Mouse (Mus musculus) MEL (cell line): ENCODE measurements around the gene Kcp. TPM values are rescaled to one million over a fixed set of nuclear protein-coding genes. Genes with fewer than 3 reads are reported as not detected.

Source experiments
- DNase-seq: peaks from one replicate; pipeline ENCODE4 v3.0.0; 2011; ENCODE audit warnings: low read depth, low spot score
- H3K27ac ChIP-seq: 2 replicates; pipeline ENCODE4 v1.5.1; 2012; ENCODE audit warnings: low read depth, mild to moderate bottlenecking, control low read depth, low read length, moderate library complexity; ENCODE audit not compliant: control insufficient read depth
- H3K27me3 ChIP-seq, 2 experiments: fragments of 150-350 bp in 1 of 2; sonication (generic) in 1 of 2; 2 replicates each; pipeline ENCODE4 v1.6.1; 2012; ENCODE audit warnings: low read length in 2 of 2, mild to moderate bottlenecking in 2 of 2, improper control_type of control experiment in 1 of 2, moderate library complexity in 1 of 2; ENCODE audit not compliant: insufficient read depth in 2 of 2, control insufficient read depth in 1 of 2
- H3K36me3 ChIP-seq, 2 experiments: 2 replicates each; pipeline ENCODE4 v1.6.1; 2012 to 2014; ENCODE audit warnings: low read length in 2 of 2, improper control_type of control experiment in 1 of 2, inconsistent platforms in 1 of 2, mild to moderate bottlenecking in 1 of 2; ENCODE audit not compliant: insufficient read depth in 2 of 2, control insufficient read depth in 1 of 2
- H3K4me1 ChIP-seq, 2 experiments: fragments of 150-350 bp in 1 of 2; sonication (generic) in 1 of 2; 2 replicates each; pipeline ENCODE4 v1.6.1; 2012; ENCODE audit warnings: low read length in 2 of 2, improper control_type of control experiment in 1 of 2, mild to moderate bottlenecking in 1 of 2; ENCODE audit not compliant: insufficient read depth in 2 of 2, control insufficient read depth in 1 of 2
- H3K4me3 ChIP-seq, 2 experiments: fragments of 150-350 bp in 1 of 2; sonication (generic) in 1 of 2; 2 replicates each; pipeline ENCODE4 v1.5.1; 2012; ENCODE audit warnings: low read depth in 2 of 2, low read length in 2 of 2, mild to moderate bottlenecking in 2 of 2, moderate library complexity in 2 of 2, control low read depth in 1 of 2, improper control_type of control experiment in 1 of 2; ENCODE audit not compliant: control insufficient read depth in 1 of 2, insufficient read depth in 1 of 2
- H3K79me2 ChIP-seq: 2 replicates; pipeline ENCODE4 v1.6.1; 2012; ENCODE audit warnings: mild to moderate bottlenecking, low read length, moderate library complexity; ENCODE audit not compliant: control insufficient read depth, poor library complexity, insufficient read depth
- H3K9ac ChIP-seq: 2 replicates; pipeline ENCODE4 v1.6.1; 2012; ENCODE audit warnings: low read depth, mild to moderate bottlenecking, control low read depth, low read length, moderate library complexity; ENCODE audit not compliant: control insufficient read depth, poor library complexity, severe bottlenecking
- H3K9me3 ChIP-seq: fragments of 150-350 bp; sonication (generic); replicated peaks from 2 replicates; pipeline ENCODE4 v1.6.1; 2012; ENCODE audit warnings: mild to moderate bottlenecking, low read length, improper control_type of control experiment, moderate library complexity; ENCODE audit not compliant: insufficient read depth
- BHLHE40 ChIP-seq: IDR thresholded peaks from 2 replicates; pipeline ENCODE4 v1.6.1; 2012; ENCODE audit warnings: low read depth, mild to moderate bottlenecking, inconsistent platforms, low read length, improper control_type of control experiment, borderline replicate concordance
- CHD1 ChIP-seq: IDR thresholded peaks from 2 replicates; pipeline ENCODE4 v1.6.1; 2012; ENCODE audit warnings: low read depth, mild to moderate bottlenecking, inconsistent platforms, low read length, improper control_type of control experiment
- CTCF ChIP-seq, 3 experiments: IDR thresholded peaks in 2 of 3; conservative IDR thresholded peaks in 1 of 3; 2 replicates each; pipeline ENCODE4 v1.5.1; 2011 to 2012; ENCODE audit warnings: low read length in 3 of 3, low read depth in 2 of 3, mild to moderate bottlenecking in 2 of 3, improper control_type of control experiment in 1 of 3, inconsistent platforms in 1 of 3, mixed read lengths in 1 of 3, moderate library complexity in 1 of 3; ENCODE audit not compliant: control insufficient read depth in 1 of 3, insufficient read depth in 1 of 3, poor library complexity in 1 of 3, severe bottlenecking in 1 of 3
- E2F4 ChIP-seq: IDR thresholded peaks from 2 replicates; pipeline ENCODE4 v1.6.1; 2011; ENCODE audit warnings: low read depth, low read length, improper control_type of control experiment, borderline replicate concordance
- ETS1 ChIP-seq: IDR thresholded peaks from 2 replicates; pipeline ENCODE4 v1.6.1; 2012; ENCODE audit warnings: low read depth, mild to moderate bottlenecking, inconsistent platforms, low read length, improper control_type of control experiment, moderate library complexity
- HCFC1 ChIP-seq: IDR thresholded peaks from 2 replicates; pipeline ENCODE4 v1.6.1; 2012; ENCODE audit warnings: low read depth, mild to moderate bottlenecking, inconsistent platforms, low read length, improper control_type of control experiment, moderate library complexity
- MAFK ChIP-seq: IDR thresholded peaks from 2 replicates; pipeline ENCODE4 v1.6.1; 2011; ENCODE audit warnings: low read depth, mild to moderate bottlenecking, low read length, improper control_type of control experiment, borderline replicate concordance
- MYB ChIP-seq: IDR thresholded peaks from 2 replicates; pipeline ENCODE4 v1.6.1; 2011; ENCODE audit warnings: mild to moderate bottlenecking, low read depth, low read length, improper control_type of control experiment
- NELFE ChIP-seq: IDR thresholded peaks from 2 replicates; pipeline ENCODE4 v1.6.1; 2011; ENCODE audit warnings: low read depth, low read length, improper control_type of control experiment
- NRF1 ChIP-seq: IDR thresholded peaks from 2 replicates; pipeline ENCODE4 v1.6.1; 2014; ENCODE audit warnings: low read depth, mild to moderate bottlenecking, inconsistent platforms, low read length, improper control_type of control experiment, moderate library complexity; ENCODE audit not compliant: poor library complexity, insufficient read depth, severe bottlenecking
- POLR2AphosphoS5 ChIP-seq: IDR thresholded peaks from 2 replicates; pipeline ENCODE4 v1.6.1; 2012; ENCODE audit warnings: low read depth, borderline replicate concordance, mild to moderate bottlenecking, inconsistent platforms, low read length, moderate library complexity, mixed read lengths
- RAD21 ChIP-seq: IDR thresholded peaks from 2 replicates; pipeline ENCODE4 v1.6.1; 2011; ENCODE audit warnings: mild to moderate bottlenecking, low read depth, low read length, improper control_type of control experiment
- SIN3A ChIP-seq: IDR thresholded peaks from 2 replicates; pipeline ENCODE4 v1.6.1; 2012; ENCODE audit warnings: low read length, improper control_type of control experiment, inconsistent platforms
- SMC3 ChIP-seq: IDR thresholded peaks from 2 replicates; pipeline ENCODE4 v1.6.1; 2011; ENCODE audit warnings: low read depth, low read length, improper control_type of control experiment
- TBP ChIP-seq: IDR thresholded peaks from 2 replicates; pipeline ENCODE4 v1.8.0; 2011; ENCODE audit warnings: low read depth, low read length, improper control_type of control experiment
- USF1 ChIP-seq: IDR thresholded peaks from 2 replicates; pipeline ENCODE4 v1.6.1; 2014; ENCODE audit warnings: low read depth, mild to moderate bottlenecking, inconsistent platforms, low read length, improper control_type of control experiment, moderate library complexity
- ZC3H11A ChIP-seq: IDR thresholded peaks from 2 replicates; pipeline ENCODE4 v1.6.1; 2012; ENCODE audit warnings: low read depth, mild to moderate bottlenecking, inconsistent platforms, low read length, improper control_type of control experiment
- ZKSCAN1 ChIP-seq: IDR thresholded peaks from 2 replicates; pipeline ENCODE4 v1.6.1; 2012; ENCODE audit warnings: low read depth, mild to moderate bottlenecking, inconsistent platforms, low read length, improper control_type of control experiment, moderate library complexity
- ZNF384 ChIP-seq: IDR thresholded peaks from 2 replicates; pipeline ENCODE4 v1.6.1; 2012; ENCODE audit warnings: low read depth, mild to moderate bottlenecking, inconsistent platforms, low read length, improper control_type of control experiment
- polyA plus RNA-seq, 2 experiments: library from polyadenylated mRNA; stranded (reverse) in 1 of 2; unstranded in 1 of 2; fragments of >175 nt in 1 of 2; fragments of >200 nt in 1 of 2; gene quantifications; 2 replicates each; pipeline versions ENCODE4 v1.2.1 to v1.2.4; 2012; ENCODE audit warnings: low replicate concordance in 2 of 2, low read depth in 1 of 2; ENCODE audit not compliant: insufficient read length in 2 of 2, insufficient read depth in 1 of 2, missing spikeins in 1 of 2
- total RNA-seq: library from RNA; depleted of rRNA; stranded (reverse); fragments of 300-350 nt; gene quantifications from 2 replicates; pipeline ENCODE4 v1.2.3, GENCODE M21; 2012

The Kcp gene
- total and polyA plus RNA-seq, 3 experiments, result 1.3 to 6.9 TPM; not detected in 1

DNA sequence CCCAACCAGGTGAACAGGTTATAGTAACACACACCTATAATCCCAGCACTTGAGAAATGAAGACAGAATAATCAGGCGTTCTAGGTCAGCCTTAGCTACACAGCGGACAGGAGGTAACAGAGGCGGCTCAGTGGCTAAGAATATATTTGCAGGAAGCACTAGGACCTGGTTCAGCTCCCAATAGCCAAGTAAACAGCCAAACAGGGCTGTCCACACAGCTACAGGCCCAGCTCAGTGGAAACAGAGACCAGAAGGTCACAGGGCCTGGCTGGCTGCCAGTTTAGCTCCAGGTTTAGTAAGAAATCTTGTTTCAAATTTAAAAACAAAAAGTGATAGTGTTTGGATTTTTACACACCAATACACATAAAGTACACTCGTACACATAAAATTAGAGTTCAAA lies 13.7 kb downstream of the Kcp start:
- Histone ChIP-seq H3K27ac (no peak overlapping the region), H3K4me1 (no peaks in the 10 kb centered on the region), H3K4me3 (no peak overlapping the region), H3K9me3 (no peaks in the 10 kb centered on the region), H3K9ac (no peak overlapping the region), H3K36me3 (no peaks in the 10 kb centered on the region), H3K27me3 (no peaks in the 10 kb centered on the region), H3K79me2 (no peaks in the 10 kb centered on the region)
- DNase-seq, result no peak
- TF ChIP-seq ZNF384, result no peak
- TF ChIP-seq ZKSCAN1, result no peak
- TF ChIP-seq SIN3A, result no peak
- no peak for TF ChIP-seq ZC3H11A
- no peak for TF ChIP-seq ETS1
- TF ChIP-seq MYB, result no peak
- no peak for TF ChIP-seq NELFE
- no peak for TF ChIP-seq E2F4
- no peak for TF ChIP-seq MAFK

DNA sequence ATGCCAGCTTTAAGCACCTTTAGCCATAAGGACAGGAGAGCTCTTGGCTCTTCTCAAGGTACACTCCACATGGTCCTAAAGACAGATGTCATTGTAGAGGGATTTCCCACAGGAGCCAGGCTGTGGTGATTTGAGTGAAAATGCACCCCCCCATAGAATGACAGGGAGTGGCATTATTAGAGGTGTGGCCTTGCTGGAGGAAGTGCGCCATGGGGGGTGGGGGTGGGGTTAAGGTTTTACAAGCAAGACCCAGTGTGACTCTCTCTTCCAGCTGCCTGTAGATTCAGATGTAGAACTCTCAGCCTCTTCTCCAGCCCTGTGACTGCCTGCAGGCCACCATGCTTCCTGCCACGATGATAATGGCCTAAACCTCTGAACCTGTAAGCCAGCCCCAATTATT lies 21.8 kb downstream of the Kcp start:
- H3K9me3 ChIP-seq, result no peaks in the 10 kb centered on the region
- no peaks in the 10 kb centered on the region for H3K36me3 ChIP-seq
- H3K27me3 ChIP-seq, result no peaks in the 10 kb centered on the region
- H3K79me2 ChIP-seq, result no peaks in the 10 kb centered on the region
- no peak overlapping the region for H3K4me3 ChIP-seq
- no peak overlapping the region for H3K9ac ChIP-seq
- H3K27ac ChIP-seq, result no peak overlapping the region
- peaks cover 3 to 8% of the 10 kb centered on the region in 2 experiments; a peak in 3 of 4 replicates for H3K4me1 ChIP-seq
- no peak for TF ChIP-seq CHD1
- no peak for TF ChIP-seq ETS1
- TF ChIP-seq NRF1, result no peak
- TF ChIP-seq HCFC1, result no peak
- TF ChIP-seq SIN3A, result no peak
- TF ChIP-seq BHLHE40, result no peak
- peak; percentile 64 for DNase-seq

DNA sequence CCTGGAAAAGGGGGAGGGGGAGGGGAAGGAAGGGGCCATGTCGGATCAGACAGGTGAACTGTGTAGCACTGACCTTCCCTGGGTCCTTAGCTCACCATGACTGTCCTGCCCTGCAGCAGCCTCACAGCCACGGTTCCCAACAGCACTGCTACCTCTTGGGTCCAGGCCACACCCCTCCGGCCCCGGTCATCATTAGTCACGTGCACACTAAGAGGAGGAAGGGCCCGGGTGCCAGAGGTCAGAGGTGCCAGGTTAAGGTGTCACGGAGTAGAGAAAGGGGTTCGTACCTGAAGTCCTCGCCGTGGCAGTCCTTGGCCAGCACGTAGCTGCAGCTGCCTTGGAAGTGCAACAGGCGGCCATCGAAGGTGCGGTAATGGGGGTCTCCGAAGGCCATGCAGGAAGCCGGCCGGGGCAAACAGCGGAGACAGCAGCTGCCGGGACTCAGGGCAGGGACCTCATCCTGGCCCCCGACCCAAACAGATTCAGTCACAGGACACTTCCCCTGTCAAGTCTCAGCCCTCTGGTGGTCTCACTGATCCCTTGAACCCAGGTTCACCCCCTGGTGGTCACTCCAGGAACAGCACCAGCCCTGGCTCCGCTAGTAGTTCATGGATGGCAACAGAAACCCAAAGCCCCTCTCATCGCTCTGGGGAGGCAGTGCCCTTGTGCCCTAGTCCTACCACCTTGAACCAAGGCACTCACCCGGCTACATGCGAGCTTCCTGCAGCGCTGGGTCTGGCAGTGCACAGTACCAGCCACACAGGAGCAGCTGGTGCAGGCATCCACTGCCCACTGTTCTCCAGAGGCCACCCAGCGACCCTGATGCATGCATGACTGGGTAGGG lies 22.8 kb downstream of the Kcp start:
- Histone ChIP-seq H3K9me3 (no peaks in the 10 kb centered on the region), H3K27me3 (no peaks in the 10 kb centered on the region), H3K36me3 (no peaks in the 10 kb centered on the region), H3K27ac (no peak overlapping the region), H3K4me3 (no peak overlapping the region), H3K9ac (no peak overlapping the region), H3K79me2 (no peaks in the 10 kb centered on the region), H3K4me1 (peaks cover 3 to 8% of the 10 kb centered on the region in 2 experiments; a peak in 3 of 4 replicates)
- peak; percentile 73 for TF ChIP-seq SMC3
- TF ChIP-seq E2F4, result no peak
- no peak for TF ChIP-seq USF1
- no peak for TF ChIP-seq TBP
- TF ChIP-seq POLR2AphosphoS5, result no peak
- peak; percentile 79 to 89 (median 81) for TF ChIP-seq CTCF (IDR thresholded peaks at IDR 0.05 in 2 of 3, conservative IDR thresholded peaks at IDR 0.05 in 1 of 3; ENCODE audit: control insufficient read depth in 1 of 3, insufficient read depth in 1 of 3, low read depth in 2 of 3, low read length in 3 of 3, poor library complexity in 1 of 3, severe bottlenecking in 1 of 3)
- TF ChIP-seq RAD21, result peak; percentile 36
- DNase-seq, result peak; percentile 55
